Mouse (Mus musculus) bone marrow, adult 2 months (tissue): ENCODE data around the gene Cyp1a1.

Experiments
- CTCF ChIP-seq: fragments of 200-500 bp; IDR thresholded peaks from 2 replicates; pipeline ENCODE4 v1.5.1; 2011; ENCODE audit warnings: low read length, control low read depth; ENCODE audit not compliant: control insufficient read depth, insufficient read depth
- POLR2A ChIP-seq: fragments of 200-500 bp; IDR thresholded peaks from 2 replicates; pipeline ENCODE4 v1.6.1; 2011; ENCODE audit warnings: low read depth, mild to moderate bottlenecking, control low read depth, low read length, borderline replicate concordance; ENCODE audit not compliant: control insufficient read depth

DNA sequence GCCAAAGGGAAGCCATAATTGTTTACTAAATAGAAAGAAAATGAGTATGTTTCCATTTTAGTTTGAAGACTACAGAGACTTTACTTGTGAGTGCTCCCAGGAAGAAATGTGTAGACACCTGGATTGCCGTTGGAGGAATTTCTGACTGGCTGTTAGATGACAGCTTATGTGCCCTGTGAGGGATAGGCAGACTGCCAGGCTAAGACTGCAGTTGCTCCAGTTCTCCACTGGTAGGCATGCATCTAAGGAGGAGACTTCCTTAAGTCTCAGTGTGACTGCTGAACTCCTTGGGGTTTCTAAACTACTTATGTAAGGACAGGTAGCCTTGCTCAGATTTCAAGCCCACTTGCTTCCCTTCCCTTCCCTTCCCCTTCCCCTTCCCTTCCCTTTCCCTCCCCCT, 40.6 kb downstream of the Cyp1a1 start:
- TF ChIP-seq POLR2A (no peak), CTCF (no peak)
